Mouse (Mus musculus) spleen, adult 2 months (tissue): ENCODE data around the gene Xiap.

ENCODE experiments used
- CTCF ChIP-seq: fragments of 200-500 bp; IDR thresholded peaks from 2 replicates; pipeline ENCODE4 v1.5.1; 2011; ENCODE audit warnings: mild to moderate bottlenecking, inconsistent platforms; ENCODE audit not compliant: insufficient read depth, insufficient read length, insufficient replicate concordance; ENCODE audit errors: extremely low read depth
- POLR2A ChIP-seq: fragments of 200-500 bp; IDR thresholded peaks from 2 replicates; pipeline ENCODE4 v1.6.1; 2011; ENCODE audit warnings: low read depth, low read length, inconsistent platforms

GRCm38 (mm10) chrX:42110585-42110984, 51.1 kb downstream of the Xiap start:
- no peak for TF ChIP-seq POLR2A
- TF ChIP-seq CTCF: no peak
